Comparison of ENCODE assay signal across 7 mouse cellular contexts in the genomic region with DNA sequence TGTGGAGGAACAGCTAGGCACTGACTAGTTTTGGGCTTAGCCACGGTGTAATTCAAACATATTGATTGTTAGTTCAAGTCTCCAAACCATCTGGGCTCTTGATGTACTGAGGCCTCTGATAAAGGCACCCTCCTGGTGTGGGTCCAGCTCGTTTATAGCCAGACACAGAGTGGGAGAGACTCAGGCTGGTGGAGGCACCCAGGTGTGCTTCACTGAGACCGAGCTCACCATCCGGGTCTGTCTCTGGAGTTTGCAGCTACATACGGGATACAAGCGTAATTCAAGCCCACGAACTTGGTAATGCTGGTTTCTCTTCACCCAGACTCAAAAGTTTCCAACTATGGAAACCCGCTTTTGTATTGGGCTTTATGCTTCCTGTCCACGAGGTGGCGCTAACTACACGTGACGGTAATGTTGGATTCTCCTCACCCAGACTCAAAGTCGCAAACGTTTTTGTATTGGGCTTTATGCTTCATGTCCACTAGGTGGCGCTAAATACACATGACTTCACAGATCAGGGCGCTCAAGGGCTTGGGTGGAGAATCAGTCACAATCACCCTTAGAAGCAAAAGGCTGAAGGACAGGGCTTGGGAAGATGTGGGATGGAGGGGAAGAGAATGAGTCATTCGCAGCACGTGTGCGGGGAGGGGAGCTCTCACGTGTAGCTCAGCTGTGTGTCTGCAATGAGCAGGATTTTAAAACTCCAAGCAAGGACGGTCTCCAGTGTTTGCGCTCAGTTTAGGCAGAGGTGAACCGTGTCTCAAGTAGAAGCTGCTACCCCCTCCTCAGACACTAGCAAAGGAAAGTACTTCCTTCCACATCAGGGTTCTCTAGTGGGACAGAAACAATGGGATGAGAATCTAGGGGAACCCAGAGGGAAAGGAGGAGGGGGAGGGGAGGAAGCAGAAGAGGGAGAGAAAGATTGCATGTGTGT. TPM values are rescaled to one million over a fixed set of nuclear protein-coding genes. Genes with fewer than 3 reads are reported as not detected.
DNase-seq lines count a peak whose midpoint lies in the region; ATAC-seq lines count a peak whose summit lies in the region.

No protein-coding gene starts in this region.

- H3K36me3 ChIP-seq in intestine, embryonic 15.5 days, result no peaks in the 10 kb centered on the region
- no peaks in the 10 kb centered on the region for H3K36me3 ChIP-seq in midbrain, embryonic 11.5 days (ENCODE audit: control insufficient read depth, insufficient read depth, low read length)

- intact Hi-C loops in left cerebral cortex, postnatal 14 days (cut with DNase I), result loop anchor here (5.0 to 10.0 kb wide), 3 partner anchors 307 to 532 kb away; partner anchors contain the start of gene Coa6

- peak; percentile 84 for DNase-seq in adrenal gland, adult 8-10 months
- DNase-seq in embryo, embryonic 9.5 days (ENCODE audit: extremely low spot score), result peak; percentile 84
- peak; percentile 52 to 75 for DNase-seq in gastrocnemius, postnatal 4 days (ENCODE audit: low spot score in 2 of 2)
- peak; percentile 93 to 97 for DNase-seq in left cerebral cortex, postnatal 14 days (ENCODE audit: low spot score in 2 of 2)
- DNase-seq in midbrain, embryonic 11.5 days (ENCODE audit: low spot score, missing footprints), result peak; percentile 95
- DNase-seq in skeletal muscle tissue, adult 2 months (ENCODE audit: low read depth, low spot score), result peak; percentile 89

- no peaks in the 10 kb centered on the region for H3K4me1 ChIP-seq in intestine, embryonic 15.5 days (replicated peaks)
- no peaks in the 10 kb centered on the region for H3K4me1 ChIP-seq in midbrain, embryonic 11.5 days (ENCODE audit: control insufficient read depth, insufficient read depth, low read length)

- no peak overlapping the region for H3K27ac ChIP-seq in intestine, embryonic 15.5 days
- H3K27ac ChIP-seq in midbrain, embryonic 11.5 days (ENCODE audit: low read depth, low read length), result no peak overlapping the region

- H3K4me2 ChIP-seq in intestine, embryonic 15.5 days (replicated peaks), result no peak overlapping the region
- no peak overlapping the region for H3K4me2 ChIP-seq in midbrain, embryonic 11.5 days

- no peaks in the 10 kb centered on the region for H3K27me3 ChIP-seq in intestine, embryonic 15.5 days (replicated peaks)
- H3K27me3 ChIP-seq in midbrain, embryonic 11.5 days (ENCODE audit: control insufficient read depth, insufficient read depth, low read length), result no peaks in the 10 kb centered on the region; the same call in 1 of the 2 replicates

- no peak overlapping the region for H3K4me3 ChIP-seq in intestine, embryonic 15.5 days (replicated peaks)
- H3K4me3 ChIP-seq in midbrain, embryonic 11.5 days (ENCODE audit: low read depth, low read length), result no peak overlapping the region

- H3K9ac ChIP-seq in intestine, embryonic 15.5 days, result no peak overlapping the region
- H3K9ac ChIP-seq in midbrain, embryonic 11.5 days (ENCODE audit: low read length), result no peak overlapping the region

- WGBS in intestine, embryonic 15.5 days, result 20% methylated on average over 23 of the region's 23 CpGs
- 23% methylated on average over 23 of the region's 23 CpGs for WGBS in midbrain, embryonic 11.5 days

- ATAC-seq in intestine, embryonic 15.5 days, result peak; percentile 77
- ATAC-seq in midbrain, embryonic 11.5 days (ENCODE audit: low FRiP score), result peak; percentile 80

- no peaks in the 10 kb centered on the region for H3K9me3 ChIP-seq in intestine, embryonic 15.5 days
- no peaks in the 10 kb centered on the region for H3K9me3 ChIP-seq in midbrain, embryonic 11.5 days (ENCODE audit: control insufficient read depth, low read length)

RNA-seq across cellular contexts. Expression of gene Map3k21, which starts 40.0 kb away (rescaled TPM):
- total RNA-seq in adrenal gland, adult 8-10 months (2022), result 1 to 10 TPM; 1.5 to 2.9 (median 1.7) TPM
- total RNA-seq in gastrocnemius, postnatal 4 days (2021), result under 1 TPM; 0.16 to 0.22 TPM
- 4.2 and 4.5 TPM in 2 replicates for polyA plus RNA-seq in intestine, embryonic 15.5 days (2015; fragmentation: Nextera tagmentation; extraction: Ambion mirVana)
- total RNA-seq in left cerebral cortex, postnatal 14 days (2021), result 1 to 10 TPM; 1.5 to 2.2 TPM
- polyA plus RNA-seq in midbrain, embryonic 11.5 days (2014; fragmentation: Nextera tagmentation; extraction: Ambion mirVana), result 0.03 and 0.11 TPM in 2 replicates

RNA-seq across cellular contexts. Expression of gene Kcnk1, which starts 44.7 kb away (rescaled TPM):
- total RNA-seq in adrenal gland, adult 8-10 months (2022), result 10 to 100 TPM in 2 of 4 experiments, 1 to 10 TPM in 2; 2.8 to 46.3 (median 18.4) TPM
- 1 to 10 TPM; 2.1 to 2.2 TPM for total RNA-seq in gastrocnemius, postnatal 4 days (2021)
- 46.6 and 47.3 TPM in 2 replicates for polyA plus RNA-seq in intestine, embryonic 15.5 days (2015; fragmentation: Nextera tagmentation; extraction: Ambion mirVana)
- total RNA-seq in left cerebral cortex, postnatal 14 days (2021), result 10 to 100 TPM; 82.4 to 82.7 TPM
- polyA plus RNA-seq in midbrain, embryonic 11.5 days (2014; fragmentation: Nextera tagmentation; extraction: Ambion mirVana), result 3.8 and 4.1 TPM in 2 replicates

RNA-seq across cellular contexts. Expression of gene Pcnx2, which starts 52.2 kb away (rescaled TPM):
- under 1 TPM; 0.29 to 0.77 (median 0.63) TPM for total RNA-seq in adrenal gland, adult 8-10 months (2022)
- total RNA-seq in gastrocnemius, postnatal 4 days (2021), result under 1 TPM; 0.59 to 0.88 TPM
- polyA plus RNA-seq in intestine, embryonic 15.5 days (2015; fragmentation: Nextera tagmentation; extraction: Ambion mirVana), result 0.11 and 0.13 TPM in 2 replicates
- total RNA-seq in left cerebral cortex, postnatal 14 days (2021), result 10 to 100 TPM; 80.3 to 83.2 TPM
- polyA plus RNA-seq in midbrain, embryonic 11.5 days (2014; fragmentation: Nextera tagmentation; extraction: Ambion mirVana), result 0.40 and 0.74 TPM in 2 replicates

Comparison
In these comparisons a context has a peak if more than half of its experiments do, and no peak if none do; other contexts are left out.
1. RNA of gene Pcnx2, which starts 52.2 kb away (total RNA-seq): 80.3 to 83.2 TPM in left cerebral cortex, postnatal 14 days; 0.59 to 0.88 TPM in gastrocnemius, postnatal 4 days and 0.29 to 0.77 TPM in adrenal gland, adult 8-10 months; every median in the first group is over 10 times any median in the second.
2. Peak in every context shown above with its lines, with median percentiles within 50 percentile points of each other: DNase-seq.